Mouse (Mus musculus): ENCODE data around the gene Dbi. TPM values are rescaled to one million over a fixed set of nuclear protein-coding genes. Genes with fewer than 3 reads are reported as not detected.

Gene Dbi
- polyA plus RNA-seq, 2 experiments: 340 to 662 TPM

- Histone ChIP-seq H3K9ac (replicated peaks) (no peak overlapping the region), H3K27ac (no peak overlapping the region), H3K4me1 (replicated peaks; ENCODE audit: control insufficient read depth in 2 of 2, insufficient read depth in 2 of 2, low read length in 1 of 2) (no peaks in the 10 kb centered on the region), H3K4me3 (ENCODE audit: insufficient read depth in 1 of 2, low read depth in 2 of 2, low read length in 2 of 2) (no peak overlapping the region), H3K9me3 (ENCODE audit: control insufficient read depth, low read length) (no peaks in the 10 kb centered on the region), H3K36me3 (replicated peaks; ENCODE audit: control insufficient read depth, insufficient read depth, low read depth) (no peaks in the 10 kb centered on the region), H3K27me3 (ENCODE audit: control insufficient read depth, insufficient read depth, low read length) (no peaks in the 10 kb centered on the region), H3K4me2 (ENCODE audit: low read depth) (no peak overlapping the region)
- no peak for DNase-seq (ENCODE audit: low read depth in 3 of 3, low spot score in 3 of 3)
- no peak for TF ChIP-seq CTCF (IDR thresholded peaks at IDR 0.05; ENCODE audit: low read depth)
- 66% methylated on average over 1 of the region's 1 CpGs for WGBS (ENCODE audit: insufficient replicate concordance)
- ATAC-seq (ENCODE audit: insufficient read depth): no peak
Observed at GRCm38 (mm10) chr1:120132376-120132775, 11.5 kb upstream of the Dbi start.

GRCm38 (mm10) chr1:120126318-120126717 lies 5.4 kb upstream of the Dbi start:
- 68% methylated on average over 9 of the region's 9 CpGs for WGBS (ENCODE audit: insufficient replicate concordance)
- Histone ChIP-seq H3K4me1 (replicated peaks; ENCODE audit: control insufficient read depth in 2 of 2, insufficient read depth in 2 of 2, low read length in 1 of 2) (peaks cover 0 to 13% of the 10 kb centered on the region in 2 experiments; a peak in 3 of 4 replicates), H3K27me3 (ENCODE audit: control insufficient read depth, insufficient read depth, low read length) (no peaks in the 10 kb centered on the region), H3K4me2 (ENCODE audit: low read depth) (no peak overlapping the region), H3K9me3 (ENCODE audit: control insufficient read depth, low read length) (no peaks in the 10 kb centered on the region), H3K4me3 (ENCODE audit: insufficient read depth in 1 of 2, low read depth in 2 of 2, low read length in 2 of 2) (no peak overlapping the region), H3K27ac (no peak overlapping the region), H3K36me3 (replicated peaks; ENCODE audit: control insufficient read depth, insufficient read depth, low read depth) (no peaks in the 10 kb centered on the region), H3K9ac (replicated peaks) (no peak overlapping the region)
- TF ChIP-seq EP300 (IDR thresholded peaks at IDR 0.05; ENCODE audit: low read depth) (no peak), CTCF (IDR thresholded peaks at IDR 0.05; ENCODE audit: low read depth) (no peak)
- no peak for DNase-seq (ENCODE audit: low read depth in 3 of 3, low spot score in 3 of 3)
- no peak for ATAC-seq (ENCODE audit: insufficient read depth)

- H3K4me2 ChIP-seq (ENCODE audit: low read depth): no peak overlapping the region
- no peak overlapping the region for H3K27ac ChIP-seq
- H3K27me3 ChIP-seq (ENCODE audit: control insufficient read depth, insufficient read depth, low read length): no peaks in the 10 kb centered on the region
- ATAC-seq (ENCODE audit: insufficient read depth) (no peak), DNase-seq (ENCODE audit: low read depth in 3 of 3, low spot score in 3 of 3) (no peak)
- H3K4me1 ChIP-seq (replicated peaks; ENCODE audit: control insufficient read depth in 2 of 2, insufficient read depth in 2 of 2, low read length in 1 of 2): peaks cover 0 to 13% of the 10 kb centered on the region in 2 experiments; a peak in 3 of 4 replicates
- no peaks in the 10 kb centered on the region for H3K36me3 ChIP-seq (replicated peaks; ENCODE audit: control insufficient read depth, insufficient read depth, low read depth)
- no peak overlapping the region for H3K9ac ChIP-seq (replicated peaks)
- WGBS (ENCODE audit: insufficient replicate concordance): 59% methylated on average over 6 of the region's 6 CpGs
- no peaks in the 10 kb centered on the region for H3K9me3 ChIP-seq (ENCODE audit: control insufficient read depth, low read length)
- H3K4me3 ChIP-seq (ENCODE audit: insufficient read depth in 1 of 2, low read depth in 2 of 2, low read length in 2 of 2): no peak overlapping the region
- no peak for TF ChIP-seq EP300 (IDR thresholded peaks at IDR 0.05; ENCODE audit: low read depth)
- no peak for TF ChIP-seq CTCF (IDR thresholded peaks at IDR 0.05; ENCODE audit: low read depth)
Observed at GRCm38 (mm10) chr1:120125471-120125870, 4.6 kb upstream of the Dbi start.

- Histone ChIP-seq H3K4me2 (ENCODE audit: low read depth) (no peak overlapping the region), H3K9me3 (ENCODE audit: control insufficient read depth, low read length) (no peaks in the 10 kb centered on the region), H3K36me3 (replicated peaks; ENCODE audit: control insufficient read depth, insufficient read depth, low read depth) (no peaks in the 10 kb centered on the region), H3K27me3 (ENCODE audit: control insufficient read depth, insufficient read depth, low read length) (no peaks in the 10 kb centered on the region), H3K4me3 (ENCODE audit: insufficient read depth in 1 of 2, low read depth in 2 of 2, low read length in 2 of 2) (no peak overlapping the region), H3K27ac (no peak overlapping the region), H3K9ac (replicated peaks) (no peak overlapping the region), H3K4me1 (replicated peaks; ENCODE audit: control insufficient read depth in 2 of 2, insufficient read depth in 2 of 2, low read length in 1 of 2) (peaks cover 3 to 17% of the 10 kb centered on the region in 2 experiments)
- no peak for ATAC-seq (ENCODE audit: insufficient read depth)
- no peak for DNase-seq (ENCODE audit: low read depth in 3 of 3, low spot score in 3 of 3)
- WGBS (ENCODE audit: insufficient replicate concordance): 49% methylated on average over 4 of the region's 4 CpGs
- TF ChIP-seq EP300 (IDR thresholded peaks at IDR 0.05; ENCODE audit: low read depth) (no peak), CTCF (IDR thresholded peaks at IDR 0.05; ENCODE audit: low read depth) (no peak)
Observed at GRCm38 (mm10) chr1:120124839-120125238, 4.0 kb upstream of the Dbi start.

- Histone ChIP-seq H3K27me3 (ENCODE audit: control insufficient read depth, insufficient read depth, low read length) (no peaks in the 10 kb centered on the region), H3K4me2 (ENCODE audit: low read depth) (peak overlapping the region; percentile 98; the same call in 1 of the 2 replicates), H3K4me1 (replicated peaks; ENCODE audit: control insufficient read depth in 2 of 2, insufficient read depth in 2 of 2, low read length in 1 of 2) (peaks cover 4 to 19% of the 10 kb centered on the region in 2 experiments), H3K9ac (replicated peaks) (no peak overlapping the region), H3K4me3 (ENCODE audit: insufficient read depth in 1 of 2, low read depth in 2 of 2, low read length in 2 of 2) (no peak overlapping the region), H3K36me3 (replicated peaks; ENCODE audit: control insufficient read depth, insufficient read depth, low read depth) (peaks cover 5% of the 10 kb centered on the region), H3K27ac (no peak overlapping the region), H3K9me3 (ENCODE audit: control insufficient read depth, low read length) (no peaks in the 10 kb centered on the region)
- 58% methylated on average over 8 of the region's 8 CpGs for WGBS (ENCODE audit: insufficient replicate concordance)
- ATAC-seq (ENCODE audit: insufficient read depth) (no peak), DNase-seq (ENCODE audit: low read depth in 3 of 3, low spot score in 3 of 3) (no peak)
- no peak for TF ChIP-seq CTCF (IDR thresholded peaks at IDR 0.05; ENCODE audit: low read depth)
- no peak for TF ChIP-seq EP300 (IDR thresholded peaks at IDR 0.05; ENCODE audit: low read depth)
Observed at GRCm38 (mm10) chr1:120122634-120123383, 1.9 kb upstream of the Dbi start.

All from liver, embryonic 14.5 days (tissue).